Mouse (Mus musculus): ENCODE data around the gene AC140267.1.
A peak's percentile ranks its signal among the peaks of the same experiment; 100 is the strongest.

The AC140267.1 gene

GRCm38 (mm10) chr15:80263610-80264575 lies 28.3 kb downstream of the AC140267.1 start, which contains the start of gene Rps19bp1:
TSS of gene Rps19bp1 (minus strand) at chr15:80264315.
- peak; percentile 89 for DNase-seq (ENCODE audit: low spot score)

- DNase-seq (ENCODE audit: low spot score): no peak
Measured at GRCm38 (mm10) chr15:80266281-80266680, 30.6 kb downstream of the AC140267.1 start.

- no peak for DNase-seq (ENCODE audit: low spot score)
Measured at GRCm38 (mm10) chr15:80271858-80272396, 36.3 kb downstream of the AC140267.1 start.

- no peak for DNase-seq (ENCODE audit: low spot score)
Measured at GRCm38 (mm10) chr15:80277107-80277506, 41.5 kb downstream of the AC140267.1 start.

- peak; percentile 51 for DNase-seq (ENCODE audit: low spot score)
Measured at GRCm38 (mm10) chr15:80277625-80278024, 42.0 kb downstream of the AC140267.1 start.

GRCm38 (mm10) chr15:80278121-80278759 lies 42.6 kb downstream of the AC140267.1 start:
- no peak for DNase-seq (ENCODE audit: low spot score)

- no peak for DNase-seq (ENCODE audit: low spot score)
Measured at GRCm38 (mm10) chr15:80279053-80279452, 43.4 kb downstream of the AC140267.1 start.

- peak; percentile 51 for DNase-seq (ENCODE audit: low spot score)
Measured at GRCm38 (mm10) chr15:80280646-80281045, 45.0 kb downstream of the AC140267.1 start.
